In the genomic region with DNA sequence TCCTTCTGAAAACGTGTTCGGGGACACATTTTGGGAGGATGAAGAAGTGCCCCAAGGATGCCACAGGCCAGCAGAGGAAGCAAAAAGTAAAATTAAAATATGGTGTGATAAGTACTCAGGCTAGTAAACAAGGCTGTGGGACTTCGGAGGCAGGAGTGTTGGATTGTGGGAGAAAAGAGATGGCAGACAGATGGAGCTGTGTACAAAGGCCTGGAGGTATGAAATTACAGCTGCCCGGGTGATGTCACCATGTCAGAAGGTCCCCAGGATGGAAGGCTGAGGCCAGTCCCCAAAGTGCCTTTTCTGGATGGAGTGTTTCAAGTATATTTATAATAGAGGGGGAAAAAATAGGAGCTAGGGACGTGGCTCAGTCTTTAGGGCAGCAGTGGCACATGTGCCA, we compare ENCODE assay signal across 8 mouse cellular contexts.
DNase-seq lines count a peak whose midpoint lies in the region; TF ChIP-seq lines count a peak whose summit lies in the region.

No protein-coding gene starts in this region.

- H3K4me1 ChIP-seq in midbrain, embryonic 10.5 days, result peaks cover 45% of the 10 kb centered on the region
- H3K4me1 ChIP-seq in thymus, adult 2 months (replicated peaks; ENCODE audit: control insufficient read depth, insufficient read depth, low read length), result no peaks in the 10 kb centered on the region

- DNase-seq in embryo, embryonic 10 days (ENCODE audit: low spot score), result peak; percentile 34
- no peak for DNase-seq in embryo, embryonic 9.5 days (ENCODE audit: extremely low spot score)
- peak; percentile 36 for DNase-seq in testis, postnatal 10 days (ENCODE audit: low spot score)
- DNase-seq in testis, postnatal 14 days (ENCODE audit: low spot score), result no peak
- DNase-seq in midbrain, embryonic 10.5 days (ENCODE audit: low spot score), result no peak
- no peak for DNase-seq in adipocyte (ENCODE audit: low spot score)
- DNase-seq in thymus, adult 2 months, result no peak
- DNase-seq in adrenal gland, postnatal 10 days, result no peak

- H3K27ac ChIP-seq in midbrain, embryonic 10.5 days (replicated peaks), result peak overlapping the region; percentile 97
- no peak overlapping the region for H3K27ac ChIP-seq in thymus, adult 2 months (ENCODE audit: control insufficient read depth, insufficient read depth, low read length)

- TF ChIP-seq CTCF in thymus, adult 2 months (IDR thresholded peaks at IDR 0.05; ENCODE audit: borderline replicate concordance, control insufficient read depth, extremely low read depth, insufficient read depth, low read length, poor library complexity), result no peak

- H3K36me3 ChIP-seq in midbrain, embryonic 10.5 days, result no peaks in the 10 kb centered on the region
- H3K36me3 ChIP-seq in thymus, adult 2 months (ENCODE audit: control insufficient read depth, insufficient read depth, low read length), result no peaks in the 10 kb centered on the region

- 74% methylated on average over 5 of the region's 5 CpGs for WGBS in midbrain, embryonic 10.5 days
- WGBS in thymus, adult 2 months, result 86% methylated on average over 5 of the region's 5 CpGs

- TF ChIP-seq POLR2A in thymus, adult 2 months (IDR thresholded peaks at IDR 0.05; ENCODE audit: control insufficient read depth, extremely low read depth, insufficient read depth, low read length, poor library complexity), result no peak

- peak overlapping the region; percentile 70; the same call in 1 of the 2 replicates for H3K4me3 ChIP-seq in midbrain, embryonic 10.5 days
- H3K4me3 ChIP-seq in thymus, adult 2 months (ENCODE audit: control insufficient read depth, insufficient read depth, low read length), result no peak overlapping the region

- no peaks in the 10 kb centered on the region for H3K9me3 ChIP-seq in midbrain, embryonic 10.5 days (replicated peaks)

- H3K27me3 ChIP-seq in midbrain, embryonic 10.5 days (ENCODE audit: low read depth, poor library complexity, severe bottlenecking), result peaks cover 26% of the 10 kb centered on the region
- H3K27me3 ChIP-seq in thymus, adult 2 months (ENCODE audit: control insufficient read depth, insufficient read depth, low read length), result peaks cover 17% of the 10 kb centered on the region

Comparison
In these comparisons a context has a peak if more than half of its experiments do, and no peak if none do; other contexts are left out.
1. DNase-seq: peak in embryo, embryonic 10 days (single experiment) and testis, postnatal 10 days (single experiment); none in embryo, embryonic 9.5 days (single experiment), testis, postnatal 14 days (single experiment), midbrain, embryonic 10.5 days (single experiment), adipocyte (single experiment), thymus, adult 2 months (single experiment) and adrenal gland, postnatal 10 days (single experiment).